Mouse (Mus musculus) hindbrain, embryonic 10.5 days (tissue): ENCODE data around the gene Tmem100. TPM values are rescaled to one million over a fixed set of nuclear protein-coding genes. Genes with fewer than 3 reads are reported as not detected.

ENCODE experiments used
- DNase-seq: peaks from one replicate; pipeline ENCODE4 v3.0.0-alpha.2; 2017; ENCODE audit warnings: low spot score
- H3K27ac ChIP-seq: fragments of 300-500 bp; sonication (generic); 2 replicates; pipeline ENCODE4 v1.5.1; 2016; ENCODE audit warnings: mild to moderate bottlenecking, moderate library complexity
- H3K27me3 ChIP-seq: fragments of 300-500 bp; sonication (generic); 2 replicates; pipeline ENCODE4 v1.6.1; 2016; ENCODE audit warnings: mild to moderate bottlenecking; ENCODE audit not compliant: poor library complexity, insufficient read depth, severe bottlenecking
- H3K36me3 ChIP-seq: fragments of 300-500 bp; sonication (generic); 2 replicates; pipeline ENCODE4 v1.6.1; 2016; ENCODE audit warnings: mild to moderate bottlenecking, moderate library complexity
- H3K4me1 ChIP-seq: fragments of 300-500 bp; sonication (generic); replicated peaks from 2 replicates; pipeline ENCODE4 v1.6.1; 2016; ENCODE audit warnings: mild to moderate bottlenecking
- H3K4me3 ChIP-seq: fragments of 300-500 bp; sonication (generic); 2 replicates; pipeline ENCODE4 v1.5.1; 2016; ENCODE audit warnings: mild to moderate bottlenecking, moderate library complexity
- H3K9me3 ChIP-seq: fragments of 300-500 bp; sonication (generic); 2 replicates; pipeline ENCODE4 v1.6.1; 2016; ENCODE audit warnings: mild to moderate bottlenecking, moderate library complexity
- WGBS: fragments of 180-500 bp; shearing (Covaris S2); methylation state at CpG from one replicate; pipeline ENCODE4 v1.1.7; 2016; 5-methylcytosine and 5-hydroxymethylcytosine counted together
- polyA plus RNA-seq: library from polyadenylated mRNA; unstranded; fragments of >200 nt; fragmentation: Nextera tagmentation; extraction: Ambion mirVana; gene quantifications from 2 replicates; pipeline ENCODE4 v1.2.1, GENCODE M21; 2016

The Tmem100 gene
- polyA plus RNA-seq, 1 experiment from 2014 or later: 7.5 TPM

- no peak overlapping the region for H3K4me3 ChIP-seq
- no peaks in the 10 kb centered on the region for H3K9me3 ChIP-seq
- H3K4me1 ChIP-seq: 0 out of 2 replicates have a peak, but pooled peaks cover 4% of the 10 kb centered on the region
- H3K27me3 ChIP-seq: no peaks in the 10 kb centered on the region
- no peak for DNase-seq
- H3K36me3 ChIP-seq: no peaks in the 10 kb centered on the region
- H3K27ac ChIP-seq: no peak overlapping the region
- 88% methylated on average over 7 of the region's 7 CpGs for WGBS
These were observed 19.9 kb downstream of the Tmem100 start for GRCm38 (mm10) chr11:90050016-90050415.

- Histone ChIP-seq H3K9me3 (no peaks in the 10 kb centered on the region), H3K4me3 (no peak overlapping the region), H3K27ac (no peak overlapping the region), H3K27me3 (no peaks in the 10 kb centered on the region), H3K4me1 (no peaks in the 10 kb centered on the region), H3K36me3 (no peaks in the 10 kb centered on the region)
- DNase-seq: no peak
- WGBS: 83% methylated on average over 7 of the region's 7 CpGs
These were observed 22.6 kb downstream of the Tmem100 start for GRCm38 (mm10) chr11:90052785-90053184.

- Histone ChIP-seq H3K4me3 (no peak overlapping the region), H3K4me1 (no peaks in the 10 kb centered on the region), H3K36me3 (no peaks in the 10 kb centered on the region), H3K27ac (no peak overlapping the region), H3K27me3 (no peaks in the 10 kb centered on the region), H3K9me3 (no peaks in the 10 kb centered on the region)
- no peak for DNase-seq
- WGBS: 76% methylated on average over 4 of the region's 4 CpGs
These were observed 23.7 kb downstream of the Tmem100 start for GRCm38 (mm10) chr11:90053820-90054219.

GRCm38 (mm10) chr11:90054401-90054800 is 24.3 kb downstream of the Tmem100 start:
- no peak for DNase-seq
- WGBS: 67% methylated on average over 7 of the region's 7 CpGs
- Histone ChIP-seq H3K4me3 (no peak overlapping the region), H3K27me3 (no peaks in the 10 kb centered on the region), H3K4me1 (no peaks in the 10 kb centered on the region), H3K36me3 (no peaks in the 10 kb centered on the region), H3K9me3 (0 out of 2 replicates have a peak, but pooled peaks cover 2% of the 10 kb centered on the region), H3K27ac (no peak overlapping the region)

- H3K36me3 ChIP-seq: no peaks in the 10 kb centered on the region
- peak; percentile 10 for DNase-seq
- H3K9me3 ChIP-seq: 0 out of 2 replicates have a peak, but pooled peaks cover 3% of the 10 kb centered on the region
- 61% methylated on average over 2 of the region's 2 CpGs for whole genome bisulfite sequencing
- no peaks in the 10 kb centered on the region for H3K27me3 ChIP-seq
- no peak overlapping the region for H3K27ac ChIP-seq
- no peak overlapping the region for H3K4me3 ChIP-seq
- H3K4me1 ChIP-seq: no peaks in the 10 kb centered on the region
These were observed 26.9 kb downstream of the Tmem100 start for GRCm38 (mm10) chr11:90057070-90057469.

- DNase-seq: no peak
- Histone ChIP-seq H3K27me3 (no peaks in the 10 kb centered on the region), H3K27ac (no peak overlapping the region), H3K36me3 (no peaks in the 10 kb centered on the region), H3K4me1 (no peaks in the 10 kb centered on the region), H3K9me3 (0 out of 2 replicates have a peak, but pooled peaks cover 3% of the 10 kb centered on the region), H3K4me3 (no peak overlapping the region)
These were observed 29.1 kb downstream of the Tmem100 start for GRCm38 (mm10) chr11:90059241-90059640.

- DNase-seq: no peak
- 0 out of 2 replicates have a peak, but pooled peaks cover 6% of the 10 kb centered on the region for H3K9me3 ChIP-seq
- H3K4me3 ChIP-seq: no peak overlapping the region
- H3K4me1 ChIP-seq: peaks cover 11% of the 10 kb centered on the region; the same call in 1 of the 2 replicates
- H3K27me3 ChIP-seq: no peaks in the 10 kb centered on the region
- 82% methylated on average over 3 of the region's 3 CpGs for WGBS
- no peak overlapping the region for H3K27ac ChIP-seq
- H3K36me3 ChIP-seq: no peaks in the 10 kb centered on the region
These were observed 32.5 kb downstream of the Tmem100 start for GRCm38 (mm10) chr11:90062657-90063056.

- Histone ChIP-seq H3K4me3 (no peak overlapping the region), H3K27ac (no peak overlapping the region), H3K9me3 (0 out of 2 replicates have a peak, but pooled peaks cover 3% of the 10 kb centered on the region), H3K4me1 (peaks cover 11% of the 10 kb centered on the region; the same call in 1 of the 2 replicates), H3K36me3 (no peaks in the 10 kb centered on the region), H3K27me3 (no peaks in the 10 kb centered on the region)
- no peak for DNase-seq
- 80% methylated on average over 23 of the region's 23 CpGs for WGBS
These were observed 36.5 kb downstream of the Tmem100 start for GRCm38 (mm10) chr11:90066405-90067250.

- Histone ChIP-seq H3K27ac (no peak overlapping the region; the same call in 1 of the 2 replicates), H3K9me3 (no peaks in the 10 kb centered on the region), H3K36me3 (no peaks in the 10 kb centered on the region), H3K4me1 (peaks cover 11% of the 10 kb centered on the region; the same call in 1 of the 2 replicates), H3K27me3 (no peaks in the 10 kb centered on the region), H3K4me3 (no peak overlapping the region)
- DNase-seq: no peak
- WGBS: 58% methylated on average over 9 of the region's 9 CpGs
These were observed 41.6 kb downstream of the Tmem100 start for GRCm38 (mm10) chr11:90071747-90072146.

- Histone ChIP-seq H3K36me3 (no peaks in the 10 kb centered on the region), H3K4me1 (peaks cover 6% of the 10 kb centered on the region; the same call in 1 of the 2 replicates), H3K4me3 (no peak overlapping the region), H3K9me3 (no peaks in the 10 kb centered on the region), H3K27ac (no peak overlapping the region), H3K27me3 (no peaks in the 10 kb centered on the region)
- 78% methylated on average over 5 of the region's 5 CpGs for WGBS
- no peak for DNase-seq
These were observed 43.1 kb downstream of the Tmem100 start for GRCm38 (mm10) chr11:90073201-90073600.

GRCm38 (mm10) chr11:90076666-90077065 is 46.5 kb downstream of the Tmem100 start:
- no peak overlapping the region for H3K27ac ChIP-seq
- H3K36me3 ChIP-seq: no peaks in the 10 kb centered on the region
- DNase-seq: no peak
- H3K27me3 ChIP-seq: no peaks in the 10 kb centered on the region
- peaks cover 5% of the 10 kb centered on the region; the same call in 1 of the 2 replicates for H3K4me1 ChIP-seq
- 89% methylated on average over 3 of the region's 3 CpGs for WGBS
- H3K4me3 ChIP-seq: no peak overlapping the region
- H3K9me3 ChIP-seq: no peaks in the 10 kb centered on the region

GRCm38 (mm10) chr11:90080678-90081267 is 50.6 kb downstream of the Tmem100 start:
- no peaks in the 10 kb centered on the region for H3K27me3 ChIP-seq
- H3K36me3 ChIP-seq: no peaks in the 10 kb centered on the region
- DNase-seq: no peak
- H3K27ac ChIP-seq: no peak overlapping the region
- H3K9me3 ChIP-seq: no peaks in the 10 kb centered on the region
- no peak overlapping the region for H3K4me3 ChIP-seq
- H3K4me1 ChIP-seq: no peaks in the 10 kb centered on the region
- WGBS: 91% methylated on average over 3 of the region's 3 CpGs
